Mouse (Mus musculus): ENCODE data around the gene Zfp993. TPM values are rescaled to one million over a fixed set of nuclear protein-coding genes. Genes with fewer than 3 reads are reported as not detected.

The Zfp993 gene
- total RNA-seq (2023): 10 to 100 TPM in 1 of 2 experiments, 1 to 10 TPM in 1; 5.1 to 12.3 TPM

DNA sequence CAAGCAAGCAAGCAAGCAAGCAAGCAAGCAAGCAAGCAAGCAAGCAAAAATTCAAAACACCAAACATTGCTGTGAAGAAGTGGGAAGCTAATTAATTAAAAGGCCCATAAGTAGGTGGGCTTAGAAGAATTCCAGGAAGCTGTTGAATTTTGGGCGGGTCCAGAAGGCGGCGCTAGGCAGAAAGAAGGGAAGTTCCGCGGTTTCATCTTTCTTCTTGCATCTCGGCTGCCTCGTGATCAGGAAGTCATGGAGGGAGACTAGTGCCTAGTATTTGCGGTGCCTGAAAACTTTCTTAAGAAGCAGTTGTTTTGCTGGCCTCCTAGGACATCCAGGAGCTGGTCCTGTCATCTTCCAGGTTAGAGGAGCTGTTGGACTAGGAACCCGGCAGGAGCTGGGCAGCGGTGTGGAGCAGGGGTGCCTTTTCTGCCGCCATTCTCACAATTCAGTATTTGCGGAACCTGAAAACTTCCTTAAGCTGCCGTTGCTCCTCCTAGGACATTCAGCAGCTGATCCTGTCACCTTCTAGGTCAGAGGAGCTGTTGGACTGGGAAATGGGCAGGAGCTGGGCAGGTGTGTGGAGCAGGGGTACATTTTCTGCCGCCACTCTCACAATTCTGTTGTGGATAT lies at the start of gene Zfp993:
Gene Zfp993 (plus strand): TSS at position 188 of the 627 bp plus-strand sequence.

Other genes starting within 250 kb of the Zfp993 start
- gene Zfp992, start 161.9 kb upstream of the Zfp993 start, total RNA-seq (2023): 10 to 100 TPM; 10.9 to 13.7 TPM
- gene Zfp981, start 108.9 kb upstream of the Zfp993 start, total RNA-seq (2023): 1 to 10 TPM in 1 of 2 experiments, not detected in 1; 1.2 TPM

Measured in monocyte, adult 59 days (primary cell).